Mouse (Mus musculus): ENCODE data around the gene Med19.

- TF ChIP-seq POLR2A (IDR thresholded peaks at IDR 0.05; ENCODE audit: low read depth, low read length) (peak; percentile 49; the same call in 1 of the 2 replicates), CTCF (IDR thresholded peaks at IDR 0.05; ENCODE audit: extremely low read depth, insufficient read length, insufficient replicate concordance, low read depth, low read length) (no peak)
These were observed at the start of gene Med19, which contains the start of gene Gm28635 for GRCm38 (mm10) chr2:84677968-84678880.
